Mouse (Mus musculus) brown adipose tissue, adult 24 weeks (tissue): ENCODE results near the gene Zfp970. TPM values are rescaled to one million over a fixed set of nuclear protein-coding genes. Genes with fewer than 3 reads are reported as not detected.
A peak's percentile ranks its signal among the peaks of the same experiment; 100 is the strongest.
"Not testable (repeated sequence)": the region's sequence is repeated elsewhere in the genome, so short reads cannot be mapped to it uniquely, and the experiment has no call there.

Experiments used
- H3K27ac ChIP-seq: fragments of 200-500 bp; replicated peaks from 2 replicates; pipeline ENCODE4 v1.5.1; 2012; ENCODE audit warnings: low read depth, mild to moderate bottlenecking, low read length
- H3K4me1 ChIP-seq: fragments of 200-500 bp; 2 replicates; pipeline ENCODE4 v1.6.1; 2012; ENCODE audit warnings: low read length, mixed read lengths; ENCODE audit not compliant: control insufficient read depth, insufficient read depth, insufficient read length
- H3K4me3 ChIP-seq: fragments of 200-500 bp; 2 replicates; pipeline ENCODE4 v1.5.1; 2012; ENCODE audit warnings: low read depth, mild to moderate bottlenecking, low read length, moderate library complexity; ENCODE audit not compliant: insufficient read depth
- polyA plus RNA-seq: library from polyadenylated mRNA; stranded (reverse); fragments of >200 nt; gene quantifications from 2 replicates; pipeline ENCODE4 v1.2.4, GENCODE M21; 2012; ENCODE audit not compliant: missing spikeins, insufficient read depth, insufficient read length

The Zfp970 gene
- 26.1 TPM in 2 replicates for polyA plus RNA-seq

GRCm38 (mm10) chr2:177464676-177465075 is at the start of gene Zfp970:
Gene Zfp970 (plus strand): TSS chr2:177464733.
- H3K27ac ChIP-seq, H3K4me1 ChIP-seq: not testable (repeated sequence)
- H3K4me3 ChIP-seq, result peak within 1 kb of the TSS; percentile 60

- H3K4me3 ChIP-seq, H3K4me1 ChIP-seq, H3K27ac ChIP-seq: not testable (repeated sequence)
Measured at GRCm38 (mm10) chr2:177468222-177468621, 3.7 kb downstream of the Zfp970 start.

DNA sequence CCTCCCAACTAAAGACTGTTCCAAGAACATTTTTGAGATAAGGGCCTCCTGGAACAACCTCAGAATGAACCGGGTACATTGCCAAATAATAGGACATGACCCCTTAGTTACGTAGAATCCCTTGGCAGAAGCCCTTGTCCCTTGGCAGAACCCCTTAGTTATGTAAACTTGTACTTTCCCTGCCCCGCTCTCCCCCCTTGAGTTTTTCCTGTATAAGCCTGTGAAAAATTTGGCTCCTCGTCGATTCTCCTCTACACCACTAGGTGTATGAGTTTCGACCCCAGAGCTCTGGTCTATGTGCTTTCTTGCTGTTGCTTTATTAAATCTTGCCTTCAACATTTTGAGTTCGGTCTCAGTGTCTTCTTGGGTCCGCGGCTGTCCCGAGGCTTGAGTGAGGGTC is 7.7 kb downstream of the Zfp970 start:
- H3K4me1 ChIP-seq, H3K4me3 ChIP-seq, H3K27ac ChIP-seq: not testable (repeated sequence)

DNA sequence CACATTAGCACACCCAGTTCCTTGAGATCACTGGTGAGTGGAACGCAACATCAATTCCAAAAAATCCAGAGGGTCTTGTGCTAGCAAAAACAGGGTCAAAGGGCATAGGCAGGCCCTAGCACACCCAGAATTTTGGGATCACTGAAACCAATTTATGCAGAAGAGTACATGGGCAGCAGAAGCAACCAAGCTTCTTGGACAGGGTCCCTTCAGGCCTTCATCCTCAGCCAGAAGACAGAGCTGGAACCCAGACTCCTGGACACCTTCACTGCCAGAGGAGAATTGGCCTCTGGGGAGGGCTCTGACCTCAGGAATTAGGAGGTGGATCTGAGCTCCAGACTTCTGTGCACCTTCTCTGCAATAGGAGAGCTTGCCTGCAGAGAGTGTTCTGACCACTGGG is 17.4 kb downstream of the Zfp970 start:
- not testable (repeated sequence) for H3K27ac ChIP-seq, H3K4me3 ChIP-seq, H3K4me1 ChIP-seq

- H3K27ac ChIP-seq, H3K4me3 ChIP-seq, H3K4me1 ChIP-seq: not testable (repeated sequence)
Measured at GRCm38 (mm10) chr2:177483238-177483948, 18.9 kb downstream of the Zfp970 start.

- Histone ChIP-seq H3K4me3 (peak within 1 kb of the TSS; percentile 75), H3K27ac (peak within 1 kb of the TSS; percentile 65)
- H3K4me1 ChIP-seq, result not testable (repeated sequence)
Measured at GRCm38 (mm10) chr2:177498067-177498466, 33.5 kb downstream of the Zfp970 start, which contains the start of gene Gm14403. Gene Gm14403 (plus strand): TSS chr2:177498215.

GRCm38 (mm10) chr2:177499182-177499581 is 34.6 kb downstream of the Zfp970 start:
- H3K27ac ChIP-seq, H3K4me1 ChIP-seq, H3K4me3 ChIP-seq: not testable (repeated sequence)

DNA sequence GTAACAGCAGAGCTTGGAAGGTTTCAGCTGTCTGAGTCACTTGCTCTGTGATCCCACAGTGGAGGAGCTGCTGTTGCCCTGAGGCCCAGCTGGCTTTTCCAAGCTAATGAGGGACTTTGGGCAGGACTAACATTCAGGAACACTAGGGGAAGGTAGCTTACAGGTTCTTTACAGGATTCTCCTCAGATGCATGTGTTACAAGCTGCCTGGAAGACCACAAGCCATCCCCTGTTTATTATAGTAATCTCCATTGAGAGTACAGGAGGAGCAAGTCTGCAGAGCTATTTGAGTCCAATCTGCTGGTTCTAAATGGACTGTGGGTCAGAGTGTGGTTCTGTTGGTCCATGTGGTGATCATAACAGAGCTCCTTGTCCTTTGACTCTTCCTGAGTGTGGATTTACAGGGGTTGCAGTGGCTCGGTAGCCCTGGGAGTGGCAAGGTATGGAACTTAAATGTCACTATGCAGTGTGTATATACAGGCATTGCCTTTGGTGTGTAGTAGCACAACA is 40.7 kb downstream of the Zfp970 start:
- H3K27ac ChIP-seq, H3K4me3 ChIP-seq, H3K4me1 ChIP-seq: not testable (repeated sequence)

DNA sequence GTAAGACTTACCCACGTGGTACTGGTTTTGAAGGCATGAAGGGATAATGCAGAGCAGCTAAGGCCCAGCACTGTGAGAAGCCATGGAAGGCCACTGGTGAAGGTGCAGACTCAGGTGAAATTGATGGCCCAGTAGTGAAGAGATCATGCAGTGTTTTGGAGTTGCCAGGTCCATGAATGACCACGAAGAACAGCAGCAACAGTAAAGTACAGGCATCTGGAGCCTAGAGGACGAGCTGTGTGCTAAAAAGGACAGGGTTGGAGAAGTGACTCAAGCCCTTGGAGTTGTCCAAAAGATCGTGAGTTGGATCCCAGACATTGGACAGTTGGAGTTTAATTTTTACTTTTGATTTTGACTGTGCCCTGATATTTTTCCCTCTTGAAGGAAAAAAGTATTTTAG is 46.8 kb downstream of the Zfp970 start:
- H3K4me1 ChIP-seq, H3K4me3 ChIP-seq, H3K27ac ChIP-seq: not testable (repeated sequence)

- H3K4me1 ChIP-seq, H3K27ac ChIP-seq: not testable (repeated sequence)
Measured at GRCm38 (mm10) chr2:177511972-177512371, 47.4 kb downstream of the Zfp970 start.

DNA sequence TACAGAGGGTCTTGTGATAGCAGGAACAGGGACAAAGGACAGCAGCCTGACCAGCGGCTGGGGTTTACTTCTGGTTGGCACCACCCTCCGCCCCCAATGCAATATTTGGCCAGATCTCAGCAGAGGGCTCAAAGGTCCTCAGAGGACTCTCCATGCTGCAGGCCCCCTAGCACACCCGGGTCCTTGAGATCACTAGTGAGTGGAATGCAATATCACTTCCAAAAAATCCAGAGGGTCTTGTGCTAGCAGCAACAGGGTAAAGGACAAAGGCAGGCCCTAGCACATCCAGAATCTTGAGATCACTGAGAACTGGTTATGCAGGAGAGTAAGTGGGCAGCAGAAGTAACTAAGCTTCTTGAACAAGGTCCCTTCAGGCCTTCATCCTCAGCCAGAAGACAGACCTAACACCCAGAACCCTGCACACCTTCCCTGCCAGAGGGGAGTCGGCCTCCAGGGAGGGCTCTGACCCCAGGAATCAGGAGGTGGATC is 49.5 kb downstream of the Zfp970 start:
- H3K4me1 ChIP-seq, H3K27ac ChIP-seq, H3K4me3 ChIP-seq: not testable (repeated sequence)

More at GRCm38 (mm10) chr2:177511972-177512371, 47.4 kb downstream of the Zfp970 start:
- not testable (repeated sequence) for H3K4me3 ChIP-seq

GRCm38 (mm10) chr2:177517746-177518145 is 53.2 kb downstream of the Zfp970 start:
- not testable (repeated sequence) for H3K27ac ChIP-seq, H3K4me1 ChIP-seq

GRCm38 (mm10) chr2:177518354-177518753 is 53.8 kb downstream of the Zfp970 start:
- H3K27ac ChIP-seq, H3K4me3 ChIP-seq, H3K4me1 ChIP-seq: not testable (repeated sequence)

More at GRCm38 (mm10) chr2:177517746-177518145, 53.2 kb downstream of the Zfp970 start:
- H3K4me3 ChIP-seq, result not testable (repeated sequence)

- not testable (repeated sequence) for H3K4me1 ChIP-seq, H3K4me3 ChIP-seq
Measured at GRCm38 (mm10) chr2:177518960-177519359, 54.4 kb downstream of the Zfp970 start.

DNA sequence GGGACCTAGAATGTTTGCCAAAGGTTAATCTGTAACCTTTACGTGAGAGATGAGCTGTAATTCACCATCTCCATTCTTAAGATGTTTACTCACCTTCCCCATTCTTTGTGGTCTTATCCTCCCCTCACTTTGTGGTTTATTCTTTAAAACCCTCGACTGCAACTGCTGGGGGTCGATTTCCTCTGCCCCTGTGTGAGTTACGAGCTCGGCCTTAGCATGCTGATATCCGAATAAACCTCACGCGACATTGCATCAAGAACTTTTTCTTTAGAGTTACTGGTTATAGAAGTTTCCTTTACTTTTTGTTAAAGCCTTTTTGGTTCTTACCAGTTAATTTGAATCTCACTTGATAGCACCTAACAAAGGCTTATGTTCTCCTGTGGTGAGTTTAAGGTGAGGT is 55.5 kb downstream of the Zfp970 start:
- no peak overlapping the region for H3K27ac ChIP-seq

More at GRCm38 (mm10) chr2:177518960-177519359, 54.4 kb downstream of the Zfp970 start:
- H3K27ac ChIP-seq, result not testable (repeated sequence)

DNA sequence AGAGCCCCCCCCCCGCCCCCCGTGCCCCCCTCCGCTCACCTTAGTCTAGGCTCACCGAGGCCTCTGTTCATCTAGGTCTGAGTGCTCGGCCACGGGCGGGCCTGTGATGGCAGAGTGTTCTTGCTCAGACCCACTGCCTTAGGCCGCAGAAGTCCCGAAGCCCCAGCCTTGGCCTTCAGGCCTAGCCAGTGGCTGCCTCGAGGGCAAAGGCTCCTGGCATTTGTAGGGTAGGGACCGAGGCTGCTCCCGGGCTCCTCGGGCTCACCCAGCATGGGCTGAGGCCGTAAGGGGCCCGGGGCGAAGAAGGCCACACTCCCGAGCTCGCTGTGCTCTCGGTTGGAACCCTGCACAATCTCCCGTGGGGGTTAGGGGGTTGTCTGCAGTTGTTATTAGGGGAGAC is 58.5 kb downstream of the Zfp970 start:
- no peak overlapping the region for H3K27ac ChIP-seq
- H3K4me3 ChIP-seq, result no peak overlapping the region
- no peaks in the 10 kb centered on the region for H3K4me1 ChIP-seq

More for the DNA sequence above, 55.5 kb downstream of the Zfp970 start:
- Histone ChIP-seq H3K4me3 (no peak overlapping the region), H3K4me1 (no peaks in the 10 kb centered on the region)
